Mouse (Mus musculus) lung, postnatal 0 days (tissue): ENCODE results near the gene Ak9. TPM values are rescaled to one million over a fixed set of nuclear protein-coding genes. Genes with fewer than 3 reads are reported as not detected.

Source experiments
- ATAC-seq: fragments of 200-750 bp; cut with Nextera tagmentation; 2 replicates; pipeline ENCODE4 v1.8.0; 2017; ENCODE audit warnings: moderate library complexity
- DNase-seq: peaks from one replicate; pipeline ENCODE4 v3.0.0-alpha.2; 2016; ENCODE audit warnings: low spot score
- H3K27ac ChIP-seq: fragments of 300-500 bp; sonication (generic); 2 replicates; pipeline ENCODE4 v1.5.1; 2014; ENCODE audit warnings: antibody characterized with exemption, mild to moderate bottlenecking, low read length, mixed read lengths
- H3K27me3 ChIP-seq: fragments of 300-500 bp; sonication (generic); replicated peaks from 2 replicates; pipeline ENCODE4 v1.6.1; 2014; ENCODE audit warnings: low read length, mixed read lengths; ENCODE audit not compliant: insufficient read depth
- H3K36me3 ChIP-seq: fragments of 300-500 bp; sonication (generic); 2 replicates; pipeline ENCODE4 v1.6.1; 2014; ENCODE audit warnings: low read length, mixed read lengths; ENCODE audit not compliant: insufficient read depth
- H3K4me1 ChIP-seq: fragments of 300-500 bp; sonication (generic); 2 replicates; pipeline ENCODE4 v1.6.1; 2014; ENCODE audit warnings: antibody characterized with exemption, low read depth, low read length, mixed read lengths; ENCODE audit not compliant: insufficient read depth
- H3K4me2 ChIP-seq: fragments of 300-500 bp; sonication (generic); replicated peaks from 2 replicates; pipeline ENCODE4 v1.6.1; 2014; ENCODE audit warnings: low read depth, mild to moderate bottlenecking, low read length, moderate library complexity, mixed read lengths
- H3K4me3 ChIP-seq: fragments of 300-500 bp; sonication (generic); 2 replicates; pipeline ENCODE4 v1.5.1; 2014; ENCODE audit warnings: low read depth, low read length
- H3K9ac ChIP-seq: fragments of 300-500 bp; sonication (generic); replicated peaks from 2 replicates; pipeline ENCODE4 v1.6.1; 2014; ENCODE audit warnings: low read depth, mild to moderate bottlenecking
- H3K9me3 ChIP-seq: fragments of 300-500 bp; sonication (generic); 2 replicates; pipeline ENCODE4 v1.6.1; 2016; ENCODE audit warnings: low read length, mixed read lengths
- CTCF ChIP-seq: IDR thresholded peaks from 2 replicates; pipeline ENCODE4 v1.5.1; 2016; ENCODE audit warnings: antibody characterized with exemption, mild to moderate bottlenecking
- EP300 ChIP-seq: IDR thresholded peaks from 2 replicates; pipeline ENCODE4 v1.6.1; 2016; ENCODE audit warnings: antibody characterized with exemption, mild to moderate bottlenecking, control low read depth
- WGBS: fragments of 180-500 bp; shearing (Covaris S2); extraction: QIAGEN DNeasy Blood & Tissue Kit; methylation state at CpG from one replicate; pipeline ENCODE4 v1.1.7; 2014; 5-methylcytosine and 5-hydroxymethylcytosine counted together
- polyA plus RNA-seq: library from polyadenylated mRNA; unstranded; fragments of >200 nt; fragmentation: Nextera tagmentation; extraction: Ambion mirVana; gene quantifications from 2 replicates; pipeline ENCODE4 v1.2.1, GENCODE M21; 2015

Ak9 gene
- polyA plus RNA-seq, 1 experiment from 2014 or later = 0.87 TPM

DNA sequence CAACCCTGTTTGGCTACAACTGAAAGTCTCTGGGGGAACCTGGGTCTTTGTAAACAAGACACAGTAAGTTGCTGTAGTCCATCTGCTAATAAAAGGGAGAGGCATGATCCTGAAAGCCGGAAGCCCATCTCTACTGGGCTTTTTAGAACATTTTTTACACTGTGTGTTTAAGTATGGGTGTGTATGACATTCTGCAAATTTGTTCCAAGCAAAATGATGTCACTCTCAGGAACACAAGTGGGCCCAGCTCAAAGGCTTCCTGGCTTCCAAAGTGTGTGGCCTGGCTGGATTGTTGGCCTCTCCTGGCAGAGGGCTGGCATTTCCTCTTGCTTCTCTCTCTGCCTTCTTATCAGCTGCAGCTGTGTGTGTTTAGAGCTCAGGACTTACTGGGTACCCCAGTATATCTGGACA, 171.2 kb downstream of the Ak9 start:
- peak overlapping the region; percentile 79 for H3K27ac ChIP-seq
- no peak overlapping the region for H3K4me3 ChIP-seq
- H3K9ac ChIP-seq = no peak overlapping the region
- H3K27me3 ChIP-seq = no peaks in the 10 kb centered on the region
- WGBS = 23% methylated on average over 1 of the region's 1 CpGs
- peaks cover 16% of the 10 kb centered on the region; the same call in 1 of the 2 replicates for H3K4me1 ChIP-seq
- no peaks in the 10 kb centered on the region for H3K36me3 ChIP-seq
- no peak overlapping the region for H3K4me2 ChIP-seq
- DNase-seq = peak; percentile 89
- ATAC-seq = peak; percentile 63
- H3K9me3 ChIP-seq = no peaks in the 10 kb centered on the region
- TF ChIP-seq CTCF (no peak), EP300 (peak; percentile 82)

DNA sequence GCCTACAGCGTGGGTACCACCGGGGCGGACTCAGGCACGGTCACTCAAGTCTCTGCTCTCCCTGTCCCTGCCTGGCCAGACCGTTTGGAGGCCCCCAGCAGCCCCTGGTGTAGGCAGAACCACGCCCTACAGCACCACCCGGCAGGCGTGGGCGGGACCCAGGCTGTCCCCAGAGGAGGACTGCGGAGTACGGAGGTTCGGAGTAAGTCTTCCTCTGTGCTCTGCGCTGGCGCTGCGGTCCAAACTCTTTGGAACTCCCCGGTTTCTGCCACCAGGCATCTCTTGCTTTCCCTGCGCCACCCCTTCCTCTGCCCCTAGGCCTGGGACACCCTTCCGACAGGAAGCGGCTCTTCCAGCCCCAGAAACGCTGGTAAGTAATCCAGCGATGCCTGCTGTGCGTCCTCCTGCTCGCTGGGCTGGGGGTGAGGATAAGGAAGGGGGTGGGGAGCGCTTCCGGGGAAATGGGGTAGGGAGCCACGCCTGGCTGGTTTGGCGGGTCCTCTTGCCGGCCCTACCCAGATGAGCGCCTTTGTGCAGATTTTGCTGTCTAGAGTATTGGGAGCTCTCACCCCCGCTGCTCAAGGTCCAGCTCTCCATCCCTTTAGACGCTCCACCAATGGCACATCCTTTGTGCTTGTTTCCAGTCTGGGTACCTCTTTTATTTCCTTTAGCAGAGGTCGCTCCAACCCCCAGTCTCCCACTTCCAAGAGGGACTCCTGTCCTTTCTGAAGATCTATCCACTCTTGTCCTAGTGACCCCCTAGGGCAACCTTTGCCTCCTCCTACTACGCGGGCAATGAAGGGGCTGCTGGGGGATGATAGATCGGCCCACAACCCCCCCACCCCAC, 172.6 kb downstream of the Ak9 start, which contains the start of gene Mical1:
Gene Mical1, plus strand, starts transcription at position 144 of the 847 bp plus-strand sequence.
- WGBS = 0% methylated on average over 34 of the region's 35 CpGs
- peak; percentile 69 for DNase-seq
- peak; percentile 51 for ATAC-seq
- H3K4me3 ChIP-seq = peak within 1 kb of the TSS; percentile 52
- H3K4me1 ChIP-seq = peaks cover 16% of the 10 kb centered on the region; the same call in 1 of the 2 replicates
- H3K9ac ChIP-seq = peak within 1 kb of the TSS; percentile 52
- TF ChIP-seq CTCF (no peak), EP300 (no peak; the same call in 1 of the 2 replicates)
- peak within 1 kb of the TSS; percentile 88 for H3K4me2 ChIP-seq
- H3K36me3 ChIP-seq = no peaks in the 10 kb centered on the region
- H3K27me3 ChIP-seq = no peaks in the 10 kb centered on the region
- no peaks in the 10 kb centered on the region for H3K9me3 ChIP-seq
- H3K27ac ChIP-seq = peak within 1 kb of the TSS; percentile 79

DNA sequence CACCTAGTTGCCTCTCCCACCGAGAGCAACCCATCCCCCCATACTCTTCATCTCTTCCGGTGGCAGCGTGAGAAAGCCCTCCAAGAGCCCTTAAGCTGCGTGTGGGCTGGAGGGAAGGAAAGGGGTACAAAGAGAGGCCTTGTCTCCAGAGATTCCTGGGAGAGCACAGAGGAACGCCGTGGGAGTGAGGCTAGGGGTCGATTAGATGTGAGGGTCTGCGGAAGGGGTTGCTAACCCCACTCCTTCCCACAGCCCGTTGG, 173.2 kb downstream of the Ak9 start:
- peaks cover 16% of the 10 kb centered on the region; the same call in 1 of the 2 replicates for H3K4me1 ChIP-seq
- DNase-seq (no peak), ATAC-seq (peak; percentile 13)
- H3K4me3 ChIP-seq = peak overlapping the region; percentile 52
- 0% methylated on average over 8 of the region's 9 CpGs for WGBS
- peak overlapping the region; percentile 88 for H3K4me2 ChIP-seq
- H3K36me3 ChIP-seq = no peaks in the 10 kb centered on the region
- no peaks in the 10 kb centered on the region for H3K27me3 ChIP-seq
- peak overlapping the region; percentile 52 for H3K9ac ChIP-seq
- peak overlapping the region; percentile 79 for H3K27ac ChIP-seq
- no peaks in the 10 kb centered on the region for H3K9me3 ChIP-seq
- no peak for TF ChIP-seq CTCF
- TF ChIP-seq EP300 = no peak; the same call in 1 of the 2 replicates

DNA sequence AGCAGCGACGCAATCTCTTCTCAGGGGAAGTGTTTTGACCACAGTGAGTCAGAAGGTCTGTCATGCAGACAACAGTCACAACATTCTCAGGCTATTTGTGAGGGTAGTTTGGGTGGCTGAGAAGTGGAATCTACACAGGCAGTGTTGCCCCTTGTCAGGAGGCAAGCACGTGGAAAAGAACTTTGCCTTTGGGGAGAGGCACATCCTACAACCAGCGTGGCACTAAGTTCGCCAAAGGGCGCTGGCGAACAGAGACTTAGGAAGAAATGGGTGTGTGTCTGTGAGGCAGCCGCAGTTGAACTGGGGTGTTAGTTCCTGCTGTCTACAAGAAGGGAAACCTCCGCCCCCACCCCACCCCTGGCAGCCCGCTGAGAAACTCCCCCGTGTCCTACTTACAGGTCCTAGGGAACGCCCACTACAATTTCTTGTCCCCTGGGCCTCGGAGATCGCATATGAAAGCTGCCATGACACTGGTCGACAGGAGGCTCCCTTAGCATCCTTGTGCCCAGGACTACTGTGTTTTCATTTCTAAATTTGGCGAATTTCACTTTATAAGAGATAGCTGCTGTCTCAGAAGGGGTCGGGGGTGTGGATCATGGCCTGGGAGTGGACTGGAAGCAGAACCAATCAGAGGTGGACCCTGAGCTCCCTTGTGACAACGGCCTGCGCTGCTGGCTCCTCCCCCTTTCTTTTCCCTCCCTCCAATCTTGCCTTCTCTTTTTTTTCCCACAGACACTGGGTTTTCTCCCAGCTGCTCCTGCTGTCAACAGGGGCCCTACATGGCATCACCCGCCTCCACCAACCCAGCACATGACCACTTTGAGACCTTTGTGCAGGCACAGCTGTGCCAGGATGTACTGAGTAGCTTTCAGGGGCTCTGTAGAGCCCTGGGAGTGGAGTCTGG, 173.8 kb downstream of the Ak9 start:
- 7% methylated on average over 20 of the region's 20 CpGs for WGBS

DNA sequence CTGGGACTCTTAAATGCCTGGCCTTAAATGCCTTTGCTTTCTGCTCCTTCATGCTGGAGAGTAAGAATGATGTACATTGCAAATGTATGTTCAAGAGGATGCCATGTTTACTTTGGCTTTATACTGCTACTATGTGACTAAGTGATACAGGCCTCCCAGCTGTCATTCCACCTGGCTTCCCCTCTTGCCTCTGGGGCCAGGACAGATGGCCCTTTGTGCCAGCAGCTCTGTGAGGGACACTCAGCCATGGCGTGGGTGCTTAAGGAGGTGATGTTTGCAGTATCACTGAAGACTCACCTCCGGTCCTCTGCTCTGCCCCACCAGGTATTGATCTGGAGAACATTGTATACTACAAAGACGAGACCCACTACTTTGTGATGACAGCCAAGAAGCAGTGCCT, 176.2 kb downstream of the Ak9 start:
- no peak overlapping the region for H3K4me3 ChIP-seq
- no peaks in the 10 kb centered on the region for H3K9me3 ChIP-seq
- no peak overlapping the region for H3K4me2 ChIP-seq
- peaks cover 8% of the 10 kb centered on the region; the same call in 1 of the 2 replicates for H3K36me3 ChIP-seq
- TF ChIP-seq CTCF = no peak
- TF ChIP-seq EP300 = no peak
- DNase-seq = no peak
- WGBS = 63% methylated on average over 3 of the region's 3 CpGs
- H3K27ac ChIP-seq = no peak overlapping the region
- no peaks in the 10 kb centered on the region for H3K27me3 ChIP-seq
- ATAC-seq = no peak
- no peak overlapping the region for H3K9ac ChIP-seq
- peaks cover 16% of the 10 kb centered on the region; the same call in 1 of the 2 replicates for H3K4me1 ChIP-seq

More for the DNA sequence above, 173.8 kb downstream of the Ak9 start:
- TF ChIP-seq EP300 = no peak
- TF ChIP-seq CTCF = no peak
- peak overlapping the region; percentile 52 for H3K9ac ChIP-seq
- H3K4me2 ChIP-seq = peak overlapping the region; percentile 88
- no peaks in the 10 kb centered on the region for H3K27me3 ChIP-seq
- ATAC-seq (peak; percentile 80), DNase-seq (peak; percentile 93)
- peak overlapping the region; percentile 79 for H3K27ac ChIP-seq
- H3K9me3 ChIP-seq = no peaks in the 10 kb centered on the region
- H3K4me3 ChIP-seq = peak overlapping the region; percentile 52
- no peaks in the 10 kb centered on the region for H3K36me3 ChIP-seq
- H3K4me1 ChIP-seq = peaks cover 16% of the 10 kb centered on the region; the same call in 1 of the 2 replicates
